ENCODE assay signal across 1 mouse cellular context in the genomic region with DNA sequence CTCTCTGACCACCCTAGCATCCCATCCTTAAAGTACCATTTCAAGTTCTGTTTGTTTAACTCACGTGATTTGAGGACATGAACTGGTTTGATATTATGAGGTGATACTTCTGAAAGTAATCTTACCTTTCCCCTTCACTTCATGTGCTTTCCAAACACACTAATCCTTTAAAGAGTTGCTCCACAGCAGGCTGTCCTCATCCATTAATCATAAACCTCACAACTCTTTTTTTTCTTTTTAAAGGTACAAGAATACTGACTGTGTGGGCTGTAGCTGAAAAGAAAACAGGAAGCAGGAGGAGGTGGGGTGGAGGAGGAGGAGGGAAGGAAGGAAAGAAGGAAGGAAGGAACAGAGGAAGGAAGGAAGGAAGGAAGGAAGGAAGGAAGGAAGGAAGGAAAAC.
TF ChIP-seq lines count a peak whose summit lies in the region.

No protein-coding gene starts in this region.

TF ChIP-seq in myocyte, 11 proteins besides CTCF, POLR2A, EP300 and RAD21:
- TF ChIP-seq TCF3 (IDR thresholded peaks at IDR 0.05; ENCODE audit: insufficient read length, low read depth) (no peak), SRF (IDR thresholded peaks at IDR 0.05; ENCODE audit: control insufficient read depth, insufficient read length, low read depth) (no peak), USF1 (IDR thresholded peaks at IDR 0.05; ENCODE audit: low read depth) (no peak)
TF ChIP-seq in myocyte: peak in this region for 0.
